Mouse (Mus musculus) E14TG2a.4 (cell line): Measurements from ENCODE around the gene Rtl6.

Experiments
- CTCF ChIP-seq: conservative IDR thresholded peaks from 2 replicates; pipeline ENCODE4 v1.5.1; 2014; ENCODE audit warnings: low read length
- NANOG ChIP-seq: IDR thresholded peaks from 2 replicates; pipeline ENCODE4 v1.6.1; 2014; ENCODE audit warnings: borderline replicate concordance, low read length, mixed read lengths

- TF ChIP-seq CTCF (no peak), NANOG (no peak)
Measured at GRCm38 (mm10) chr15:84566568-84567110, 9.0 kb upstream of the Rtl6 start.
